Mouse (Mus musculus): ENCODE results near the gene Pdzd2. TPM values are rescaled to one million over a fixed set of nuclear protein-coding genes. Genes with fewer than 3 reads are reported as not detected.
A peak's percentile ranks its signal among the peaks of the same experiment; 100 is the strongest.

Pdzd2 gene
- polyA plus RNA-seq, 1 experiment from 2014 or later = 3.3 TPM

DNA sequence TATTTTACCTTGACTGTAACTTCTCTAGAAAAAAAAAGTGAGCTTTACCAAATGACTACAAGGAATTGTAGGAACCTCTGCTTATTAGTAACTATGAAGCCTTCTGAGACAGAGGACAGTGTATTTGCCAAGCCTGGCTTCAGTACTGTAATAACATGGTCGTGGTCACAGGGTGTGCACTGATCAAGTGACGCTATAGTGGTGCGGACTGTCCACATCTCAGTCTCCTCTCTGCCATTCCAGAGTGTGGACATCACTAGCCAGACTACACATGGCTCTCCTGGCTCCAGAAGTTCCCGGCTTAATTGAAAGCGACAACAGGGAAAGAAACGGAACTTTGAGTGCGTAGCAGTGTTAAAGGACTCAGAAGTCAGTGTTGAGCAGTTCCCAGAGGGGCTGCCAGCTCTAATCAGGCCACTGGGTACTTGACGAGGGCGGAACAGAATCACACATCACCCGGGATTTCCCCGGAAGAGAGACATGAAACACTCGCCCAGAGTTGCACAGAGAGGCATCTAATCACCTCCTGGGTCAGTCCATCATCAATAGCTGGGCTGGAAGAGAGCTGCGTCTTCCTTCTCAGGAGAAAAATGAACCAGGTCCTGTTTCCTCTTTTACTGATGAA, 237.7 kb downstream of the Pdzd2 start:
- DNase-seq (ENCODE audit: low spot score) = no peak

DNA sequence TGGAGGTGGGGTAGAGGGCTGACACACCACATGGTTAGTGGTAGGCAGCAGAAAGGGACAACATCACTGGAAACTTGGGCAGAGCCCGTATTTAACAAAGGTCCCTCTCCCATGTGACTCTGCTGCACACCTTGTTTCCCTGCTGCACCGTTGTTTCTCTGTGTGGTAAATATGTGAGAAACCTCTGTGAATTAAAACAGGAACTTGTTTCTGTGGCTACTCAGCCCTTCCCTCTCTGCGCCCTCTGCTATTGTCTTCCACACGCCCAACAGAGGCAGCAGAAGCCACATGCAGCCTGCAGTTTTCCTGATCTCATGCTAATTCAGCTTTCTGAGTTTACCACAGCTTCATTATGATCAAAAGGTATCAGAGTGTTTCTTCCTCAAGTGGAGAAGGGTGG, 239.1 kb downstream of the Pdzd2 start:
- ATAC-seq = no peak
- 56% methylated on average over 4 of the region's 4 CpGs for WGBS
- DNase-seq (ENCODE audit: low spot score) = no peak

More for the DNA sequence above, 237.7 kb downstream of the Pdzd2 start:
- no peak for ATAC-seq
- no peak overlapping the region for H3K27ac ChIP-seq (ENCODE audit: low read depth, low read length)
- WGBS = 62% methylated on average over 13 of the region's 13 CpGs
- no peaks in the 10 kb centered on the region for H3K27me3 ChIP-seq (replicated peaks; ENCODE audit: control insufficient read depth, insufficient read depth, low read length)
- no peak overlapping the region for H3K9ac ChIP-seq (ENCODE audit: low read length)
- H3K36me3 ChIP-seq (ENCODE audit: control insufficient read depth, insufficient read depth, low read length) = no peaks in the 10 kb centered on the region
- no peaks in the 10 kb centered on the region for H3K9me3 ChIP-seq (replicated peaks; ENCODE audit: control insufficient read depth, low read length)
- no peak overlapping the region for H3K4me2 ChIP-seq (ENCODE audit: low read length)
- no peak overlapping the region for H3K4me3 ChIP-seq (ENCODE audit: low read depth, low read length)
- peaks cover 8% of the 10 kb centered on the region; the same call in 1 of the 2 replicates for H3K4me1 ChIP-seq (ENCODE audit: control insufficient read depth, insufficient read depth, low read length)

DNA sequence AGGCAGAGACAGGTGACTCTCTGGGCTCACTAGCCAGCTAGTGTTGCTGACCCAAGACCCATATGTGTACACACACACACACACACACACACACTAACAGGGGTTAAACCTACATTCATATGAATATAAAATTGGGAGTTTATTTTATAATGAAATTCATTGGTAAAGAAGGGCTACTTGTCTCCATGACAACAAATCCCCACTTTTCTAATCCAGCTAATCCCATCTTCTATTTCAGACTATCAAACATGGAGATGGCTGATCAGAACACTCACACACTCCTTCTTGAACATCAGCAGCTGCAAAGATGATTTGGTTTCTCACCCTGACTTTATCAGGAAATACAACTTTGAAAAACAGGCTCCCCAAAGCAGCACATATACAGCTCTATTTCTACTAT, 245.6 kb downstream of the Pdzd2 start:
- Histone ChIP-seq H3K36me3 (ENCODE audit: control insufficient read depth, insufficient read depth, low read length) (no peaks in the 10 kb centered on the region), H3K4me2 (ENCODE audit: low read length) (no peak overlapping the region), H3K9ac (ENCODE audit: low read length) (no peak overlapping the region), H3K4me3 (ENCODE audit: low read depth, low read length) (no peak overlapping the region), H3K27ac (ENCODE audit: low read depth, low read length) (no peak overlapping the region), H3K4me1 (ENCODE audit: control insufficient read depth, insufficient read depth, low read length) (no peaks in the 10 kb centered on the region), H3K27me3 (replicated peaks; ENCODE audit: control insufficient read depth, insufficient read depth, low read length) (no peaks in the 10 kb centered on the region), H3K9me3 (replicated peaks; ENCODE audit: control insufficient read depth, low read length) (no peaks in the 10 kb centered on the region)
- DNase-seq (ENCODE audit: low spot score) = no peak
- no peak for ATAC-seq

More for the DNA sequence above, 239.1 kb downstream of the Pdzd2 start:
- H3K9ac ChIP-seq (ENCODE audit: low read length) = no peak overlapping the region
- H3K4me3 ChIP-seq (ENCODE audit: low read depth, low read length) = no peak overlapping the region
- no peaks in the 10 kb centered on the region for H3K27me3 ChIP-seq (replicated peaks; ENCODE audit: control insufficient read depth, insufficient read depth, low read length)
- H3K9me3 ChIP-seq (replicated peaks; ENCODE audit: control insufficient read depth, low read length) = no peaks in the 10 kb centered on the region
- H3K27ac ChIP-seq (ENCODE audit: low read depth, low read length) = no peak overlapping the region
- H3K4me1 ChIP-seq (ENCODE audit: control insufficient read depth, insufficient read depth, low read length) = peaks cover 3% of the 10 kb centered on the region; the same call in 1 of the 2 replicates
- H3K4me2 ChIP-seq (ENCODE audit: low read length) = no peak overlapping the region
- H3K36me3 ChIP-seq (ENCODE audit: control insufficient read depth, insufficient read depth, low read length) = no peaks in the 10 kb centered on the region

DNA sequence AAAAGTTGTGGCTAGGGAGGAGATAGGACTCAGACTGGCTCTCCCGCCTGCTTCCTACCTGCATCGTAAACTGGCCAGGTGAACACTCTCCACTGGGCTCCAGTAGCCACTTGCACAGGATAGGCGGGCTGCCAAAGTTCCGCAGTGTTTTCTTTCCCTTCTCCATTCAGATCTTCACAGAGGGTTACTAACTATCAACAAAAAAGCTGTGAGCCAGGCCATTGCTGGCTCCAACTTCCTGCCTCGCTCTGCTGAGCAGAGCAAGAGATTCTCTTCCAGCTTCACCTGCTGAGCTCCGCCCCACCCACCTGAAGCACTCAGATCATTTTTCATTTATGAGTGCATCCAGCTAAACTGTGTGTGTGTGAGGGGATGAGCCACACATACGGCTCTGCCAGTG, 246.5 kb downstream of the Pdzd2 start:
- DNase-seq (ENCODE audit: low spot score) (no peak), ATAC-seq (no peak)
- 65% methylated on average over 7 of the region's 7 CpGs for WGBS
- Histone ChIP-seq H3K27ac (ENCODE audit: low read depth, low read length) (no peak overlapping the region), H3K9ac (ENCODE audit: low read length) (no peak overlapping the region), H3K4me1 (ENCODE audit: control insufficient read depth, insufficient read depth, low read length) (no peaks in the 10 kb centered on the region), H3K36me3 (ENCODE audit: control insufficient read depth, insufficient read depth, low read length) (no peaks in the 10 kb centered on the region), H3K9me3 (replicated peaks; ENCODE audit: control insufficient read depth, low read length) (no peaks in the 10 kb centered on the region), H3K27me3 (replicated peaks; ENCODE audit: control insufficient read depth, insufficient read depth, low read length) (no peaks in the 10 kb centered on the region), H3K4me3 (ENCODE audit: low read depth, low read length) (no peak overlapping the region), H3K4me2 (ENCODE audit: low read length) (no peak overlapping the region)

DNA sequence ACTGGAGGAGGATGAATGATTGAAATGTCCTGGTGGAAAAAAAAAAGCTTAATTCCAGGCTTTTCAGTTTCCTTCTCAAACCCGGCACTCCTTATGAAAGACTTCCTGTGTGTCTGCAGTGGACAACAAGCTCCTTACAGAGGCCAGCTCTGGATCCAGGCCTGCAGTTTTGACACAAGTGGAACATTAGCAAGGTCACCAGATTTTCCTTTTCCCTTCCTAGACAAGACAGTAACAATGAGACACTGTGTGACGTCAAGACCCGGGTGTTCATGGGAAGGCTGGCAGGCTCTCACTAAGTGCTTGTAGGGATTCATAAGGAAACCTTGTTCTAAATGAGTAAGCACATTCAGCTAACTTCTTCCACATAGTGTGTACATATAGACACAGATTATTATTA, 248.8 kb downstream of the Pdzd2 start:
- no peak overlapping the region for H3K27ac ChIP-seq (ENCODE audit: low read depth, low read length)
- peak; percentile 62; the same call in 1 of the 2 replicates for ATAC-seq

DNA sequence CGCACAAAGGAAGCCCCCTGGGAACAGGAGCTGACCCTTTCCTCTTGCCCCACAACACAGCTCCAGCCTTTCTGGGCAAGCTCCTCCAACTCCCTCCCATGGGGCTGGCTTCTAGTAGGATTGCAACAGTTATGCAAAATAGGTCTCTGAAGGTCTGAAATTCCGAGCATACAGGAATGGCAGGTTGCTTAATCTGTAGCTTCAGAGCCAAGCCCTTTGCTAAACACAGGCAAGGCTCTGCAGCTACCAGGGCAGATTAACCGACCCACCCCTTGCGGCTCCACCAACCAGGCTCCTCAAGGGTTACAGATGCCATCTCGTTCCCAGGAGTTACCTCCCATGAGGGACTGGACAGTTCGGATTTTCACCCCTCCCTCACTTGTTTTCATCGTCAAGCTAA, 249.2 kb downstream of the Pdzd2 start:
- Histone ChIP-seq H3K36me3 (ENCODE audit: control insufficient read depth, insufficient read depth, low read length) (no peaks in the 10 kb centered on the region), H3K4me2 (ENCODE audit: low read length) (no peak overlapping the region), H3K4me1 (ENCODE audit: control insufficient read depth, insufficient read depth, low read length) (no peaks in the 10 kb centered on the region), H3K4me3 (ENCODE audit: low read depth, low read length) (no peak overlapping the region), H3K9ac (ENCODE audit: low read length) (no peak overlapping the region), H3K27ac (ENCODE audit: low read depth, low read length) (no peak overlapping the region), H3K27me3 (replicated peaks; ENCODE audit: control insufficient read depth, insufficient read depth, low read length) (no peaks in the 10 kb centered on the region), H3K9me3 (replicated peaks; ENCODE audit: control insufficient read depth, low read length) (no peaks in the 10 kb centered on the region)
- 13% methylated on average over 7 of the region's 7 CpGs for WGBS
- ATAC-seq (peak; percentile 56; the same call in 1 of the 2 replicates), DNase-seq (ENCODE audit: low spot score) (no peak)

More for the DNA sequence above, 248.8 kb downstream of the Pdzd2 start:
- Histone ChIP-seq H3K36me3 (ENCODE audit: control insufficient read depth, insufficient read depth, low read length) (no peaks in the 10 kb centered on the region), H3K9ac (ENCODE audit: low read length) (no peak overlapping the region), H3K9me3 (replicated peaks; ENCODE audit: control insufficient read depth, low read length) (no peaks in the 10 kb centered on the region), H3K4me2 (ENCODE audit: low read length) (no peak overlapping the region), H3K27me3 (replicated peaks; ENCODE audit: control insufficient read depth, insufficient read depth, low read length) (no peaks in the 10 kb centered on the region), H3K4me1 (ENCODE audit: control insufficient read depth, insufficient read depth, low read length) (no peaks in the 10 kb centered on the region), H3K4me3 (ENCODE audit: low read depth, low read length) (no peak overlapping the region)
- WGBS = 20% methylated on average over 3 of the region's 3 CpGs
- DNase-seq (ENCODE audit: low spot score) = peak; percentile 53

DNA sequence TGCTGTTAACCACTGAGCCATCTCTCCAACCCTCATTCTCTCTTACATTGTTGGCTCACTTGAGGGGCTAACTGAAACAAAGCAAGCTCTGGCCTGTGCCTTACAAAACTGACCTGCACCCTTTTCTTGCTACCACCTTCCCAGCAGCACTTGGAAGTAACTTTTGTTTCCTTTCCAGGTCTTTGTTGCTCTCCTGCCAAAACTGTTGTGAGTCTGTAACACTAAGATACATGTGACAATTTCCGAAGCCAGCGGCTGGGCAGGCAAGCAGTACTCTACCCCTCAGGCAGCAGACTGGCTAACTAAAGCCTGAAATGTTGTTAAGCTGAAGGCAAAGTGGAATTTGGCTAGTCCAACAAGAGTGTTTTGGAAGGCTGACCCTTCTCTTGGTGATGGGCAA, 251.4 kb downstream of the Pdzd2 start:
- WGBS = 85% methylated on average over 2 of the region's 2 CpGs
- DNase-seq (ENCODE audit: low spot score) = no peak
- ATAC-seq = no peak

DNA sequence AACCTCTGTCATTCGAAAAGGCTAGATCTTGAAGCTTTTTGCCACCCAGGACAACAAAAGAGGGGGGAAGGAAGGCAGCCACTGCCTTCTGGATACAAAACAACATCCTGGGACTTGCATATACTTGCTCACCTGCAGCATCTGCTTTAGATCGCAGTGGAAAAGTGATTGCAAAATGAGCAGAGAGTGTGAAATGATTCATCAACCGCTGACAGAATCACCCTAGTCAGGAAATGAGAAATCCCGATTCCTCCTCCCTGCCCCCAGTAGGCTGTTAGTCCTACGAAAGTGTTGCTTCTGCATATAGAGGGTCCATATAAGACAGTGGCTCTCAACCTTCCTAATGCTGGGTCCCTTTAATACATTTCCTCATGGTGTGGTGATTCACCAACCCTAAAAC, 258.5 kb downstream of the Pdzd2 start:
- Histone ChIP-seq H3K4me3 (ENCODE audit: low read depth, low read length) (no peak overlapping the region), H3K9me3 (replicated peaks; ENCODE audit: control insufficient read depth, low read length) (no peaks in the 10 kb centered on the region), H3K9ac (ENCODE audit: low read length) (no peak overlapping the region), H3K27ac (ENCODE audit: low read depth, low read length) (no peak overlapping the region), H3K36me3 (ENCODE audit: control insufficient read depth, insufficient read depth, low read length) (no peaks in the 10 kb centered on the region), H3K4me1 (ENCODE audit: control insufficient read depth, insufficient read depth, low read length) (no peaks in the 10 kb centered on the region), H3K4me2 (ENCODE audit: low read length) (no peak overlapping the region), H3K27me3 (replicated peaks; ENCODE audit: control insufficient read depth, insufficient read depth, low read length) (no peaks in the 10 kb centered on the region)
- ATAC-seq = no peak
- DNase-seq (ENCODE audit: low spot score) = no peak
- 85% methylated on average over 5 of the region's 5 CpGs for WGBS

More for the DNA sequence above, 251.4 kb downstream of the Pdzd2 start:
- Histone ChIP-seq H3K4me1 (ENCODE audit: control insufficient read depth, insufficient read depth, low read length) (no peaks in the 10 kb centered on the region), H3K4me2 (ENCODE audit: low read length) (no peak overlapping the region), H3K27ac (ENCODE audit: low read depth, low read length) (no peak overlapping the region), H3K27me3 (replicated peaks; ENCODE audit: control insufficient read depth, insufficient read depth, low read length) (no peaks in the 10 kb centered on the region), H3K9me3 (replicated peaks; ENCODE audit: control insufficient read depth, low read length) (no peaks in the 10 kb centered on the region), H3K4me3 (ENCODE audit: low read depth, low read length) (no peak overlapping the region), H3K9ac (ENCODE audit: low read length) (no peak overlapping the region), H3K36me3 (ENCODE audit: control insufficient read depth, insufficient read depth, low read length) (no peaks in the 10 kb centered on the region)

DNA sequence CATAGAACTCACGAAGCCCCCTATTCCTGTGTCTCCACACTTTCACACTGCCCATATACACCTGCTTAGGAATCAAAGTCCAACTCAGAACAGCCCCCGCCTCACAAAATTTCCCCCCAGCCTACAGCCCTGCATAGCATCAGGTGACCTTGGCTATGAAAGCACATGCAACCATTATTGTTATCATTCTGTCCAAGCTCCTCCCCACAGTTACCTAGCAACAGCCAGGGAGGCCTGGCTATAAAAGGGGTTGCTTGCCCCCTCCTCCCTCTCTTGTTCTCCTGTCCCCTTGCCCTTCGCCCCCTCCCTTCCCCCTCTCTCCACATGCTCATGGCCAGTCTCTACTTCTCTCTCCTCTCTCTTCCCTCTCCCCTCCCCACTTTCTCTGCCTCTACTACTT, 259.4 kb downstream of the Pdzd2 start:
- no peaks in the 10 kb centered on the region for H3K9me3 ChIP-seq (replicated peaks; ENCODE audit: control insufficient read depth, low read length)
- no peak overlapping the region for H3K9ac ChIP-seq (ENCODE audit: low read length)
- H3K27ac ChIP-seq (ENCODE audit: low read depth, low read length) = no peak overlapping the region
- 48% methylated on average over 3 of the region's 3 CpGs for WGBS
- H3K4me3 ChIP-seq (ENCODE audit: low read depth, low read length) = no peak overlapping the region
- no peaks in the 10 kb centered on the region for H3K36me3 ChIP-seq (ENCODE audit: control insufficient read depth, insufficient read depth, low read length)
- no peak for DNase-seq (ENCODE audit: low spot score)
- no peaks in the 10 kb centered on the region for H3K27me3 ChIP-seq (replicated peaks; ENCODE audit: control insufficient read depth, insufficient read depth, low read length)
- no peak overlapping the region for H3K4me2 ChIP-seq (ENCODE audit: low read length)
- peak; percentile 52; the same call in 1 of the 2 replicates for ATAC-seq
- H3K4me1 ChIP-seq (ENCODE audit: control insufficient read depth, insufficient read depth, low read length) = no peaks in the 10 kb centered on the region

Measured in forebrain, embryonic 14.5 days (tissue).